ENCODE assay signal across 9 mouse cellular contexts in genomic region chr12:3723762-3724161, GRCm38 (mm10).
A peak's percentile ranks its signal among the peaks of the same experiment; 100 is the strongest.
DNase-seq lines count a peak whose midpoint lies in the region; ATAC-seq and TF ChIP-seq lines count a peak whose summit lies in the region.
"Had no signal": no experiment of that assay in that cellular context is flagged by ENCODE, and none has a peak within 500 bp of the region (broad histone marks: within the 10 kb centered on the region; RNA-seq: fewer than 3 reads in every experiment).

No protein-coding gene starts in this region.

- 53% methylated on average over 3 of the region's 3 CpGs for WGBS in intestine, embryonic 14.5 days
- WGBS in intestine, postnatal 0 days = 18% methylated on average over 3 of the region's 3 CpGs
- WGBS in limb, embryonic 10.5 days = 79% methylated on average over 3 of the region's 3 CpGs

- no peak for TF ChIP-seq CTCF in intestine, postnatal 0 days (IDR thresholded peaks at IDR 0.05; ENCODE audit: low read depth)

- no peak for ATAC-seq in intestine, embryonic 14.5 days (replicated peaks; ENCODE audit: low FRiP score, low TSS enrichment, low read depth)
- no peak for ATAC-seq in intestine, postnatal 0 days
- no peak for ATAC-seq in erythroid progenitor cell, adult 5-6 weeks (replicated peaks; ENCODE audit: low FRiP score, poor library complexity, severe bottlenecking)

- no peak overlapping the region for H3K4me3 ChIP-seq in intestine, embryonic 14.5 days (ENCODE audit: low read depth, low read length)
- H3K4me3 ChIP-seq in intestine, postnatal 0 days (ENCODE audit: low read depth, low read length) = no peak overlapping the region
- H3K4me3 ChIP-seq in limb, embryonic 10.5 days = no peak overlapping the region
- H3K4me3 ChIP-seq: erythroblast, embryonic 14.5 days had no signal

- H3K27me3 ChIP-seq in intestine, embryonic 14.5 days (replicated peaks; ENCODE audit: control insufficient read depth, insufficient read depth, low read length) = no peaks in the 10 kb centered on the region
- H3K27me3 ChIP-seq in intestine, postnatal 0 days (replicated peaks; ENCODE audit: control insufficient read depth, insufficient read depth, low read length) = no peaks in the 10 kb centered on the region
- no peaks in the 10 kb centered on the region for H3K27me3 ChIP-seq in limb, embryonic 10.5 days (ENCODE audit: low read depth, poor library complexity, severe bottlenecking)

- H3K4me1 ChIP-seq in intestine, embryonic 14.5 days (replicated peaks; ENCODE audit: control insufficient read depth, insufficient read depth, low read length) = peaks cover 27% of the 10 kb centered on the region
- no peaks in the 10 kb centered on the region for H3K4me1 ChIP-seq in intestine, postnatal 0 days (replicated peaks; ENCODE audit: control insufficient read depth, insufficient read depth, low read length)
- H3K4me1 ChIP-seq in limb, embryonic 10.5 days = peaks cover 13% of the 10 kb centered on the region

- H3K4me2 ChIP-seq in intestine, embryonic 14.5 days (ENCODE audit: low read length) = no peak overlapping the region
- H3K4me2 ChIP-seq in intestine, postnatal 0 days (replicated peaks; ENCODE audit: low read depth) = no peak overlapping the region

- H3K36me3 ChIP-seq in intestine, embryonic 14.5 days (ENCODE audit: control insufficient read depth, insufficient read depth, low read length) = no peaks in the 10 kb centered on the region
- H3K36me3 ChIP-seq in intestine, postnatal 0 days (ENCODE audit: control insufficient read depth, insufficient read depth) = no peaks in the 10 kb centered on the region
- H3K36me3 ChIP-seq in limb, embryonic 10.5 days = peaks cover 4% of the 10 kb centered on the region; the same call in 1 of the 2 replicates

- peak; percentile 50 for DNase-seq in intestine, embryonic 14.5 days (ENCODE audit: low spot score)
- DNase-seq in 416B (ENCODE audit: low read depth) = peak; percentile 23
- DNase-seq in adipocyte (ENCODE audit: low spot score) = peak; percentile 16
- peak; percentile 27 to 58 for DNase-seq in heart, postnatal 14 days
- no peak for DNase-seq in limb, embryonic 10.5 days (ENCODE audit: low spot score)
- DNase-seq in urinary bladder, postnatal 10 days (ENCODE audit: low spot score) = no peak

- intact Hi-C loops in heart, postnatal 14 days (cut with DNase I) = no loop called here

- H3K27ac ChIP-seq in intestine, embryonic 14.5 days (ENCODE audit: low read depth) = no peak overlapping the region
- H3K27ac ChIP-seq in intestine, postnatal 0 days (ENCODE audit: low read depth, low read length) = no peak overlapping the region
- no peak overlapping the region for H3K27ac ChIP-seq in limb, embryonic 10.5 days

- H3K9me3 ChIP-seq in intestine, embryonic 14.5 days (ENCODE audit: control insufficient read depth, low read length) = no peaks in the 10 kb centered on the region
- H3K9me3 ChIP-seq in intestine, postnatal 0 days (ENCODE audit: control insufficient read depth) = no peaks in the 10 kb centered on the region
- H3K9me3 ChIP-seq in limb, embryonic 10.5 days (replicated peaks) = no peaks in the 10 kb centered on the region

- no peak overlapping the region for H3K9ac ChIP-seq in intestine, embryonic 14.5 days (ENCODE audit: low read length)
- H3K9ac ChIP-seq in intestine, postnatal 0 days (ENCODE audit: low read depth, low read length) = no peak overlapping the region

Comparison
In these comparisons a context has a peak if more than half of its experiments do, and no peak if none do; other contexts are left out.
1. DNase-seq: peak in intestine, embryonic 14.5 days (single experiment), 416B (single experiment), adipocyte (single experiment) and heart, postnatal 14 days (2 of 2); none in limb, embryonic 10.5 days (single experiment) and urinary bladder, postnatal 10 days (single experiment).